8 mouse cellular contexts compared by ENCODE assay signal in the genomic region with DNA sequence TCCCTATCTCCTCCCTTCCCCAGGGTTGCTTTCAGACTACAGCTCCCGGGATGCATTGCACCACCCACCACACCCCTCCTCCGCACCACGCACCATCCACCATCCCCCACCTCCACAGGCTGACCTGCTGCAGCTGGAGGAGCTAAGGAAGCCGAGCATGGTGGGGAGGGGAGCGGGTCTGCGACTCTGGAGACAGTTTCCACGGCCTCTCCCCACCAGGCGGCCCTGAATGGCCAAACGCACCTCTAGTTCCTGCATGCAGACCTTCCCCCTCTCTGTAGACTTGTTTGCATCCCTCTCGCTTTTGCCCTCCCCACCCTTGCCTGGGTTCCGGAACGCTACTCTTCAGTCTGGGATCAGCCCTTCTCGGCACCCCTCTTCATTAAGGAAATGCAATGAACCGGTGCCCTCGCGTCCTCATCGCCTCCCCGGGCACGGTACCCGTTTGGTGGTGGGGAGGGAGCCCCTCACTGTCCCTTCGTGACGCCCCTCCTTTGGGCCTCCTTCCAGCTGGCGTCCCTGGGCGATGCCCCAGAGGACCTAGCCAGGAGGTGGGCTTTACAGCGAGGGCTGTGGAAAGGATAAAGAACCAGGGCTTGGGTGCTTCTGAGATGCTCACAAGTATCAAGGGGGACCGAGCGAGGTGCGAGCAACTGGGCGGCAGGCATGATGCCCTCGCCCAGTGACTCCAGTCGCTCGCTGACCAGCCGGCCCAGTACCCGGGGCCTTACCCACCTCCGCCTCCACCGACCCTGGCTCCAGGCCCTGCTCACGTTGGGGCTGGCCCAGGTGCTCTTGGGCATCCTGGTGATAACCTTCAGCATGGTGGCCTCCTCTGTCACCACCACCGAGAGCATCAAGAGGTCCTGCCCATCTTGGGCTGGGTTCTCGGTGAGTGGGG. TPM values are rescaled to one million over a fixed set of nuclear protein-coding genes. Genes with fewer than 3 reads are reported as not detected.
DNase-seq lines count a peak whose midpoint lies in the region; ATAC-seq lines count a peak whose summit lies in the region.

Gene Fam189b (plus strand): TSS at position 86 of the 901 bp plus-strand sequence.

- DNase-seq in 416B (ENCODE audit: low read depth), result peak; percentile 70
- DNase-seq in brain, embryonic 18.5 days (ENCODE audit: low read depth, low spot score), result peak; percentile 82
- peak; percentile 66 for DNase-seq in fibroblast of lung, adult 2 months (ENCODE audit: low read depth)

- H3K4me1 ChIP-seq in heart, embryonic 12.5 days (replicated peaks), result peaks cover 38% of the 10 kb centered on the region
- peaks cover 54% of the 10 kb centered on the region for H3K4me1 ChIP-seq in kidney, embryonic 16.5 days (ENCODE audit: insufficient read depth, low read length)
- H3K4me1 ChIP-seq in limb, embryonic 15.5 days, result peaks cover 43% of the 10 kb centered on the region
- H3K4me1 ChIP-seq in midbrain, embryonic 16.5 days (ENCODE audit: control insufficient read depth, insufficient read depth, low read length), result peaks cover 25% of the 10 kb centered on the region
- peaks cover 27% of the 10 kb centered on the region for H3K4me1 ChIP-seq in stomach, embryonic 15.5 days

- H3K4me2 ChIP-seq in heart, embryonic 12.5 days, result peak within 1 kb of the TSS; percentile 91
- H3K4me2 ChIP-seq in kidney, embryonic 16.5 days (replicated peaks; ENCODE audit: low read depth, low read length), result peak within 1 kb of the TSS; percentile 97
- peak within 1 kb of the TSS; percentile 90 for H3K4me2 ChIP-seq in limb, embryonic 15.5 days
- peak within 1 kb of the TSS; percentile 90 for H3K4me2 ChIP-seq in midbrain, embryonic 16.5 days (ENCODE audit: low read length)
- H3K4me2 ChIP-seq in stomach, embryonic 15.5 days, result peak within 1 kb of the TSS; percentile 84

- H3K27me3 ChIP-seq in heart, embryonic 12.5 days (replicated peaks), result 0 out of 2 replicates have a peak, but pooled peaks cover 11% of the 10 kb centered on the region
- no peaks in the 10 kb centered on the region for H3K27me3 ChIP-seq in kidney, embryonic 16.5 days (ENCODE audit: insufficient read depth, low read length)
- H3K27me3 ChIP-seq in limb, embryonic 15.5 days, result no peaks in the 10 kb centered on the region
- no peaks in the 10 kb centered on the region for H3K27me3 ChIP-seq in midbrain, embryonic 16.5 days (ENCODE audit: control insufficient read depth, insufficient read depth, low read depth, low read length)
- H3K27me3 ChIP-seq in stomach, embryonic 15.5 days (replicated peaks), result no peaks in the 10 kb centered on the region

- H3K4me3 ChIP-seq in heart, embryonic 12.5 days, result peak within 1 kb of the TSS; percentile 69
- H3K4me3 ChIP-seq in kidney, embryonic 16.5 days (ENCODE audit: low read length), result peak within 1 kb of the TSS; percentile 71
- peak within 1 kb of the TSS; percentile 69 for H3K4me3 ChIP-seq in limb, embryonic 15.5 days
- H3K4me3 ChIP-seq in midbrain, embryonic 16.5 days (ENCODE audit: low read depth, low read length), result peak within 1 kb of the TSS; percentile 60
- peak within 1 kb of the TSS; percentile 68 for H3K4me3 ChIP-seq in stomach, embryonic 15.5 days (replicated peaks)

- H3K9me3 ChIP-seq in heart, embryonic 12.5 days (replicated peaks), result no peaks in the 10 kb centered on the region
- H3K9me3 ChIP-seq in kidney, embryonic 16.5 days (ENCODE audit: low read length), result no peaks in the 10 kb centered on the region
- no peaks in the 10 kb centered on the region for H3K9me3 ChIP-seq in limb, embryonic 15.5 days
- H3K9me3 ChIP-seq in midbrain, embryonic 16.5 days (replicated peaks; ENCODE audit: control insufficient read depth, low read length, poor library complexity, severe bottlenecking), result no peaks in the 10 kb centered on the region
- H3K9me3 ChIP-seq in stomach, embryonic 15.5 days, result no peaks in the 10 kb centered on the region

- peak within 1 kb of the TSS; percentile 60 for H3K27ac ChIP-seq in heart, embryonic 12.5 days (ENCODE audit: poor library complexity, severe bottlenecking)
- H3K27ac ChIP-seq in kidney, embryonic 16.5 days (ENCODE audit: low read length), result peak within 1 kb of the TSS; percentile 78
- H3K27ac ChIP-seq in limb, embryonic 15.5 days, result peak within 1 kb of the TSS; percentile 87
- H3K27ac ChIP-seq in midbrain, embryonic 16.5 days (ENCODE audit: low read length), result peak within 1 kb of the TSS; percentile 92
- H3K27ac ChIP-seq in stomach, embryonic 15.5 days, result peak within 1 kb of the TSS; percentile 84

- WGBS in heart, embryonic 12.5 days, result 6% methylated on average over 39 of the region's 39 CpGs
- 3% methylated on average over 39 of the region's 39 CpGs for WGBS in kidney, embryonic 16.5 days
- WGBS in limb, embryonic 15.5 days, result 6% methylated on average over 39 of the region's 39 CpGs
- 4% methylated on average over 39 of the region's 39 CpGs for WGBS in midbrain, embryonic 16.5 days
- 6% methylated on average over 39 of the region's 39 CpGs for WGBS in stomach, embryonic 15.5 days

- peak; percentile 92 for ATAC-seq in heart, embryonic 12.5 days (ENCODE audit: insufficient number of reproducible peaks, low FRiP score)
- peak; percentile 94 for ATAC-seq in kidney, embryonic 16.5 days (ENCODE audit: low FRiP score, low TSS enrichment)
- peak; percentile 93 for ATAC-seq in limb, embryonic 15.5 days (ENCODE audit: insufficient number of reproducible peaks, low FRiP score, low TSS enrichment, low read depth)
- peak; percentile 95 for ATAC-seq in midbrain, embryonic 16.5 days
- peak; percentile 93 for ATAC-seq in stomach, embryonic 15.5 days (ENCODE audit: insufficient read depth, low FRiP score, low read depth)

- H3K36me3 ChIP-seq in heart, embryonic 12.5 days, result peaks cover 41% of the 10 kb centered on the region
- H3K36me3 ChIP-seq in kidney, embryonic 16.5 days (ENCODE audit: insufficient read depth, low read length), result peaks cover 35% of the 10 kb centered on the region
- H3K36me3 ChIP-seq in limb, embryonic 15.5 days, result peaks cover 55% of the 10 kb centered on the region
- peaks cover 14% of the 10 kb centered on the region; the same call in 1 of the 2 replicates for H3K36me3 ChIP-seq in midbrain, embryonic 16.5 days (ENCODE audit: control insufficient read depth, insufficient read depth, low read length)
- H3K36me3 ChIP-seq in stomach, embryonic 15.5 days, result peaks cover 27% of the 10 kb centered on the region

- peak within 1 kb of the TSS; percentile 80 for H3K9ac ChIP-seq in heart, embryonic 12.5 days
- peak within 1 kb of the TSS; percentile 92 for H3K9ac ChIP-seq in kidney, embryonic 16.5 days (replicated peaks; ENCODE audit: low read length)
- H3K9ac ChIP-seq in limb, embryonic 15.5 days, result peak within 1 kb of the TSS; percentile 62
- H3K9ac ChIP-seq in midbrain, embryonic 16.5 days (ENCODE audit: low read depth, low read length), result peak within 1 kb of the TSS; percentile 87
- peak within 1 kb of the TSS; percentile 60 for H3K9ac ChIP-seq in stomach, embryonic 15.5 days

RNA-seq across cellular contexts. Expression of gene Fam189b, which starts in this region (rescaled TPM):
- polyA plus RNA-seq in heart, embryonic 12.5 days (2016; fragmentation: Nextera tagmentation; extraction: Ambion mirVana), result 15.4 and 15.6 TPM in 2 replicates
- 43.6 and 51.2 TPM in 2 replicates for polyA plus RNA-seq in kidney, embryonic 16.5 days (2015; fragmentation: Nextera tagmentation; extraction: Ambion mirVana)
- 31.4 and 34.0 TPM in 2 replicates for polyA plus RNA-seq in limb, embryonic 15.5 days (2015; fragmentation: Nextera tagmentation; extraction: Ambion mirVana)
- polyA plus RNA-seq in midbrain, embryonic 16.5 days (2015; fragmentation: Nextera tagmentation; extraction: Ambion mirVana), result 31.8 and 33.6 TPM in 2 replicates
- 21.1 and 22.1 TPM in 2 replicates for polyA plus RNA-seq in stomach, embryonic 15.5 days (2015; fragmentation: Nextera tagmentation; extraction: Ambion mirVana)

Comparison
In these comparisons a context has a peak if more than half of its experiments do, and no peak if none do; other contexts are left out.
1. Peak in every context shown above with its lines: DNase-seq, ATAC-seq, H3K4me3 ChIP-seq and H3K27ac ChIP-seq.